Mouse (Mus musculus) heart, adult 18-20 months (tissue): Measurements from ENCODE around the gene Chrna4. TPM values are rescaled to one million over a fixed set of nuclear protein-coding genes. Genes with fewer than 3 reads are reported as not detected.

ENCODE experiments used
- DNase-seq, 2 experiments: peaks; one replicate each; pipeline ENCODE4 v3.0.0; 2021 to 2022; ENCODE audit warnings: mixed read lengths in 1 of 2
- total RNA-seq, 2 experiments: library from RNA; stranded (reverse); gene quantifications; 2 replicates each; pipeline ENCODE4 v1.2.3; 2021

Gene Chrna4
- total RNA-seq, 2 experiments from 2014 or later = not detected

DNA sequence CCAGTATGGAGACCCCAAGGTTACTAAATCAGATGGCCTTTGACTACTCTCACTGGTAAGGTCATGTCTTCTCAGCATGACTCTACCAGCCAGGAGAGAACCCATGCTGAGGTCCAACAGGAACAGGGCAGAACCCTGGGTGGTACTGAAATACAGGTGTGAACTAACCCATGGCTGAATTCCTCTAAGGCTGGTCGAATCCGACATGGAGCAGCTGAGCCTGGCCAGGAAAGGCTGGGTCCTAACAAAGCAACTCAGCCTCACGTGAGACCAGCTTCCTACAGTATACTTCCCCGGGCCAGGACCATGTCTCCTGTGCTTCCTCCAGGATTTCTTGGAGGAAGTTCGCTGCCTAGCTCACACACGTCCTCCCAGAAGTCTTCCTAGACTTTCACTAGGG lies 6.8 kb downstream of the Chrna4 start:
- no peak for DNase-seq

DNA sequence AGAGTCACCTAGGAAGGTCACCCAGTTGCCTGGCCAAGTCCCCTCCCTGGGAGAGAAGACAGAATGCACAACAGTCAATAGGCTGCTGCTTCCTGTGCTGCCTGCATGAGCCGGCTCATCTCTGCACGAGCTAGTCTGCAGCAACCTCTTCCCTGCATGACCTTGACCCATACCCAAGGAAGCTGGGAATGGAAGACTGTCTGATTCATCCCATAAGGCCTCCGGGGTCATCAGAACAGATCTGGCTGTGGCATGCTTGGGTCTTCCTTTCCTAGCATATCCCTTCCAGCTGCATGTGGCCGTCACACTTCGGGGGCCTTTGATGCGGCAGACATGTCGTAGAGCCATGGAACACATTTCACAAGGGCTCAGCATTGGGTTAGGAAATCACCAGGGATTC lies 8.2 kb downstream of the Chrna4 start:
- DNase-seq = no peak

DNA sequence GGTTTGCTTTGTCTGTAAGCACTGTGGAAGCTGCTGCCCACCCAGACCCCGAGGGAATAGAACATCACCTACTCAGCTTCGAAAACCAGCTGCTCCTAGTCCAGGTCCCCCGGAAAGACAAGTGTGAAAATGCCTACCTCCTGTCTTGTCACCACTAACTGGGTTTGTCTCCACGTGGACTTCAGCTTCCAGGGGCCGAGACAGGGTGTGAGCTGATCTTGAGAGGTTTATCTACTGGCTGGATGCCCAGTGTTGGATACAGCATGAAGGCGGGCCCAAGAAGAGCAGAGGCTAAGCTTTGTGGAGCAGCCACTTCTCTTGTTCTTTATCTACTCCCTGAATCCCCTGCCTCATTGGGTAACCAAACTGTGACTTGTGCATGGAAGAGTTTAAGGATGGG lies 10.0 kb downstream of the Chrna4 start:
- peak; percentile 30 to 41 for DNase-seq

DNA sequence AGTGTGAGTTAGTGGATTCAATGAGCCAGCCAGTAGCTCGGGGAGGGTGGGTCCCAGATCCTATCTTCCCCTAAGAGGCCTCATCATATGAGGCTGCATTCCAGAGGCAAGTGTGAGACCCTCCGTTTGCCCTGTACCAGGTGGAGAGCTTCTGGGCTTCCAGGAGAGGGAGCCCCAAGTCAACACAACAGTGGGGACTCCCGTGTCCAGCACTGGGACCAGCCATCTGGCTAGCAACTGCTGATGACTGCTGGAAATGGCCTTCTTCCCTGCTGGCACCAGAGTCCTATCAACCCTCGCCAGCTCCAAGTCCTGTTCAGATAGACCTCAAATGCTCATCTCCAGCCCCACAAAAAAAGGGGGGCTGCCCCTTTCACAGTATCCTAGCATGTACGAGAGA lies 10.9 kb downstream of the Chrna4 start:
- peak in 1 of 2 experiments; percentile 6 for DNase-seq

DNA sequence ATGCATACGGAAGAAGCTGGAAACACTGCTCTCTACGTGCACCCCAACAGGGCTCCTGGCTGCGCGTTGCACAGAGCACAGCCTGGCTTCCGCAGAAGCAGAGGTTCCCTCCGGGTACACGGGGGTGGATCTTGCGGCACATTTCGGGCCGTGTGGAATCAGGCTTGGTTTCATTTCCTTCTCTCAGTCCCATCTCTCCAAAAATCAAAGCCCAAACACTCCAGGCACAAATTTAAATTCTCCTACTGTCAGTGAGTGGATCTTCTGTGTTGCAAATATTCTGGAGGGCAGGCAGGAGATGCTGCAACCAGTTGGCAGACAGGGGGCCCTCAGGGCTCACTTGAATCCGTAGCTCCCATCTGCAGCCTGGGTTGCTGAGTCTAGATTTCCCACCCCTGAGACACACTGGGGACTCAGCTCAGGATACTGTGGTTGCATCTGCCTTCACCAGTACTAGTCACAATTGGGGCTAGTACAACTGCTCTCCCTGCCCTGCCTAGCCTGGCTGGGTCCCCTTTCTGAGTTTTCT lies 11.9 kb downstream of the Chrna4 start:
- DNase-seq = no peak

DNA sequence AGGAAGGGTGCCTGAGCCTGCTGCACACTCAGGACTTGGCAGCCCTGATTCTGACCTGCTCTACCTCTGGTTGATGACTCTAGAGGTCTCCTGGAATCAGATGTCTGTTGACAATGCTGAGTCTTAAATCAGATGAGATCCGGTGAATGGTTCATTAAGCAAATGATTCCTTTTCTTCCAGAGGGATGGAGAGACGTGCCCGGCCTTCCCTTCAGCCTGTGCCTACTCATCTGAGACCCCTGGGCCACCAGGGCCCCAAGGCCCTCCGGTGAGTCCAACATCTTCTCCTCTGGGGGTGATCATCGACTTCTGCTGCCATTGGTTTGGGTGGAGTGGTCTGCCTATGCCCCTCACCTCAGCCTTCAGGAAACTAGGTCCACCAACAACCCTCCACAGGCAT lies 35.0 kb downstream of the Chrna4 start:
- DNase-seq = no peak

DNA sequence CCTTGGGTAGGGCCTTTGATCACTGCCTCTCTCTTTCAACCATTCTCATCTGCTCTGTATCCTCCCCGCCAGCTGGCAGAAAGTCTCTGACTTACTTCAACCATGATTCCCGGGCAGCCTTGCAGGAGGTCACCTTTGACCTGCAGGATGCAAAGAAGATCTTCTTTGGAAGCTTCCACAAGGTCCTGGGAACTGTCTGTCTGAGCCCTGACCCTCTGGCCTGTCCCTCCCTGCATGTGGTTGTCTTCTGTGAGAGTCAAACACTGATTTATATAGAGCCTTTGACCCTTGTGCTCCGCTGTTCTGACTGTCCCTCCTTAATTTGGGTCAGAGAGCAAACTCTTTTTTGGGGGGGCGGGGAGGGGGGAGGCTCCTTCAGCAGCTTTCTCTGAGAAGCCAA lies 36.3 kb downstream of the Chrna4 start:
- DNase-seq = no peak

DNA sequence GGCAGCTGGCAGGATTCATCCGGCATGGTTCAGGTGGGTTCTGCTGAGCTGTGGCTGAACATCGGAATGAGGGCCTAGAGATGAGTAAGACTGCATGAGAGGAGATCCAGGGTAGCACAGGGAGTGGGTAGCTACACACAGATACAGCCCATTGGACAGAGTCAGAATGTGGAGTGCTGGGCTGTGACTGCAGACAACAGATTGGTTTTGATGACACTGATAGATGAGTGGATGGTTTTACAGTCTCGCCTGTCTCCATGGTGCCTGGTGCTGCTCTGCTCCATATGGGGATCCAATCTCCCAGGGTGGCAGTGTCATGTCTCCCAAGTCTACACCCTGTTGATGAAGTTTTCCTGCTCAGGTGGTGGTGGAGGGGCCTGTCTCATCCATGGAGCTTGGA lies 46.4 kb downstream of the Chrna4 start:
- no peak for DNase-seq

DNA sequence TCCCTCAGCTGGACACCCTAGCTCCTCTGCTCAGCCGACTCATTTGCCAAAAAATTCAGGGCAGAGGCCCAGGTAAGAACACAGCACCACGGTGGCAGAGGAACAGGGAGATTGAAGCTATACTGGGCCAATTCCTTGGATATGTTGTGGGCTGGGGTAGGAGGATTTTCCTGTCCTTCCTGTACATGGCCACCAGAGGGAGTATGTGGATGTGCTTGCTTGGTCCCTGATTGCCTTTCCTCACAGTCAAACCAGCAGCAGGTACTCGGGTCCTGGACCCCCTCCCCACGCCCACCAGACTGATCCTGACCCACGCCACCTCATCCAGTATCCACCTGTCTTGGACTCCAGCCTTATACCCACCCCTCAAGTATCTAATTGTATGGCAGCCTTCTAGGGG lies 46.9 kb downstream of the Chrna4 start:
- DNase-seq = peak; percentile 20 to 49

DNA sequence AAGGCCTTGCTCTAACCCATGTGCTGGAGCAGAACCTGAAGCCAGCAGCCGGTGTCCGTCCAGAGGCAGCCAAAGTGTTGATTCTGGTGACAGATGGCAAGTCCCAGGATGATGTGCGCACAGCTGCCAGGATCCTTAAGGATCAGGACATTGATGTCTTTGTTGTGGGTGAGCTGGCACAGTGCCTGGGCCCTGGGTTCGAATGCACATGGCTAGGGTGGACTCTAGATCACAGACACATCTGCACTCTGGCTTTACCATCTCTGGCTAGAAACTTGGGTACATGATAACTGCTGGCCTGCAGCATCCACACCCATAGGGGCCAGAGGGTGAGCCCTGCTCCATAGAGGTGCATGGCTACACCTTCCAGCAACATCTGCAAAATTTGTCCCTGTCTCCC lies 47.9 kb downstream of the Chrna4 start:
- no peak for DNase-seq

DNA sequence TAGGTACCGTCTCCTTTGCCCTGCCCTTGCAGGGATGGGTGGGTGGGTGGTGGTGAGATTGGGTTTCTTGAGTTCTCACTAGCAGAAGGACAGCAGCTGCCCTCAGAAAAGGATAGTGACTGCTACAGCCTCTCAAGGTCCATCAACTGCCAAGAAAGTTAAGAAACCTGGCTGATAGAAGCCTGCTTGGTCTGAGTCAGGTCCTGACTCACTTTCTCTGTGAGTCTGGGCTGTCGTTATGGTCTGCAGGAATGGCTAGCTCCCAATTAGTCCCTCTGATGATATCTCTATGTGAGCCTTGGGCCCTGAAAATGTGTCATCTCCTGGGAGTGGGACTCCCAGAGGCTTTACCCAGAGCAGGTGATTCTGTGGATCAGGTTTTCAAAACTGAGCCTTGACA lies 49.0 kb downstream of the Chrna4 start:
- no peak for DNase-seq

DNA sequence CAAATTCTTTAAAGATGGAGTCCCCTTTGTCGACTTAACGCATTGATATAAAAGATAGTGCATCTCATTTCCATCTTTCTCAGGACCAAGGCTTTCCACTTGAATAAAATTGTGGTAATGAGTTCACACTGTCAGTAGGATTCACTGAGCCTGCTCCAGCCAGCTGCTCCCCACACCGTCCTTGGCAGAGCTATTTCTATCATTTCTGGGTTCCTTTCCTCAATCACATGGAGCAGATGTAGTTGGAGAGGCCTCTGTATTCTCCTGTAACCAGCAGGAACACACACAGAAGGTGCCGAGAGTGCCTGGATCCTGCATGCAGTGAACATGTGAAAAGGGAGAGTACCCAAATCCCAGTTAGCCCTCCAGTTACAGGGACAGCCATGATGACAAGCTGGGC lies 53.0 kb downstream of the Chrna4 start:
- no peak for DNase-seq

DNA sequence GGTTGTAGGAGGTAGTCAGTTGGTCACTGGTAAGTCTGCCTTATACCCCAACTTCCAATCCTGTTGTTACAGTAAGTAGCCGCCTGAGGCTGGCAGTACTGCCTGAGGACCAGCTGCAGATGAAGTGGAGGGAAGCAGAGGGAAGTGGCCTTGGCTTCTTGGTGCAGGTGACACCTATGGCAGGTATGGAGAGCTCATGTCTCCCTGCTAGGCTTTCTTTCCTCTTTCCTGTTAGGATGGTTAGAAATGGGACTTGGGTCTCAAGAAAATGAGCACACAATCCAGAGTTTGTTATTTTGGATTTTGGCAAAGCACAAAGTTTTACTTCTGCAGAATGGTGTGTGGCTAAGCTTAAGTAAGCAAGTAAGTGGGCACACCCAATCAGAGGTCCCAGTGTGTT lies 54.4 kb downstream of the Chrna4 start:
- no peak for DNase-seq

DNA sequence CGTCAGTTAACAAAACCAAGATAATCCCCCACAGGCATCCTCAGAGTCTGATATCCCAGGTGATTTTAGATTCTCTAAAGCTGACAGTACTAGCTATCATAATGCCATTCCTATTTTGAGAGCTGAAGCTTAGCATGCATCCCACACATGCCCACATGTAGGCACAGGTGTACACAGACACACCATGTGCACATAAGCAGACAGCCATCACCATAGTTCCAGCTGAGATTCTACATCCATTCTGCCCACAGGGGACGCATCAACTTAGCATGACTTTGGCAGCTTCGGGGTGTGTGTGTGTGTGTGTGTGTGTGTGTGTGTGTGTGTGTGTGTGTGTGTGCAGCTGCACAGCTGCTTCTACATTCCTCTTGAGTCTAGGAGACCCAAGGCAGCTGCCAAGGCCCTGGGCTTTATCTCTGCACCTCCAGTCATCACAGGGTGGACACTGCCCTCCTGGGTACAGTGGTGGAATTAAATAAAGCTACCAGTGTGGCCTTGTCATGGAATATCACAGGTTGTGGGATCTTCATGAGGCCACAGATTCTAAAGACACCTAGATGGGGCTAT lies 54.9 kb downstream of the Chrna4 start:
- no peak for DNase-seq

DNA sequence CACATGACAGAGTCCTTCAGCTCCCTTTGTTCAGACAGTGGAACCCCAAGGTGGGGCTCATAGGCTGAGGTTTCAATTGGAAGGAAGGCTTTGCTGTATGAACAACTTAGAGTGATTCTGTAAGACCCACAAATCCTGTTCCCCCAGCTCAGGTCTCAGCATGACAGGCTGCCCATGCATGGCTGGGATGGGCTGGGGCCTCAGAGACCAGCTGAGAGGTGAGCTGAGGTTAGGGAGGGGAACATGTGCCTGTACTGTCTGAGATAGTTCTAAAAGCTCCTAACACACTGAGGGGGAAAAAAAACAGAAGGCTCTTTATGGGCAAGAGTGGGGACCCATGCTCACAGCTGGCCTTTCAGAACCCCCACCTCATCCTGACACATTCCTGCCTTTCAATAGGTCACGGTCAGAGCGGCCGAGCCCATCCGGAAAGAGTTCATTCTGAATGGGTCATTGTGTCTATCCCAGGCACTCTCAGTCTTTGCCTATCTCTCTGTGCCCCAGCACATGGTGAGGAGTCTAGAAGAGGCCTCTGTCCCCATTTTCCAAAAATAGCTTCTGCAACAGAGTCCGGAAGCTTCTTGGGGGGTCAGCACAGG lies 55.8 kb downstream of the Chrna4 start:
- no peak for DNase-seq

DNA sequence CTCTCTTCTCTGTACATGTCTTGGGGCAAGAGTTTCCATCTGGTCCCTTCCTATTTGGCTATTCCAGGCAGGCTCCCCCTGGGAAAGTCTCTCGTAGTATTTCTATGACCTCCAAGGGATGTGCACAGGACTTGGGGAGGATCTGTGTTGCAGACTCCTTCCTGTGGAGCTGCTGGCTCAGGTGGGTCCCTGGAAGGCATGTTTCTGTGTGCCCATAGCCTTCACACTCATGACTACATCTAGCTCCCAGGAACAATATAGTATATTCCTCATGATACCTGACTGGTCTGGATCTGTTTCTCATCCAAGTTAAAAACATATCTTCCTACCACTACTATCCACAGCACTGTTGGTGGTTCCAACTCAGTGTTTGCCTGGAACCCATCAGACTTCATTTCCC lies 56.3 kb downstream of the Chrna4 start:
- no peak for DNase-seq

DNA sequence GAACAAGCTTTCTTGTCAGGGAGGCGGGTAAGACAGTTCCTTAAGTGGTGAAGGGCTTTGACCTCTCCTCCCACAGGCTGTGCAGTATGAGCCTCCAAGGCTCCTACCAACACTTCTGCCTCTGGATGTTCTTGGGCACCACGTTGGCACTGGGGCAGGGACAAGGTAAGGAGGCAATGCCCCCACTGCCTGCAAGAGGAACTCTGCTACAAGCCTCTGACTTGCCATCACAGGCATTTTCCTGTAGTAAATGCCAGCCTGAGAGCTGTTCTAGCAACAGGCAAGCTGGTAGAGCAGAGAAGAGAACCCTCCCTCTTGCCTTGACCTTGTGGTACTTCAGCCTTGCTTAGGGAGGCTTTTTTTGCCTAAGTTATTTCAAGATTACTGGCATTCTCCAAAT lies 56.9 kb downstream of the Chrna4 start, which contains the start of gene Col20a1:
Gene Col20a1 (plus strand): TSS at position 87 of the 400 bp plus-strand sequence.
- no peak for DNase-seq

DNA sequence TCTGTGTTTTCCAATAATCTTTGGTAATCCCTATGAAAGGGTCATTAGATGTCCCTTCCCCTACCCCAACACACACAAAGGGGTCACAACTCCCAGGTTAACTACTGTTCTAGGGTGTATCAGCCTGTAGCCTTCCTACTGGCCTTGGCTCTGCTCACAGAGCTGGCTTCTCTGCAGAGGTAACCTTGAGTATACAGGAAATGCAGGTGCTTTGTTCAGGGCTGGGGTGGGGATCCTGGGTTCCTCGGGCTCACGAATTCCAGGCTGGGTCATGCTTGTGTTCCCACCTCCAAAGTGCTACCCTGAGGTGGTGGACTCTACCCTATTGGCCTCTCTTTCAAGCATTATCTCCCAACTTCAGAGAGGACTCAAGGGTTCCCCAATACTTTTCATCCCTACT lies 57.7 kb downstream of the Chrna4 start:
- no peak for DNase-seq

DNA sequence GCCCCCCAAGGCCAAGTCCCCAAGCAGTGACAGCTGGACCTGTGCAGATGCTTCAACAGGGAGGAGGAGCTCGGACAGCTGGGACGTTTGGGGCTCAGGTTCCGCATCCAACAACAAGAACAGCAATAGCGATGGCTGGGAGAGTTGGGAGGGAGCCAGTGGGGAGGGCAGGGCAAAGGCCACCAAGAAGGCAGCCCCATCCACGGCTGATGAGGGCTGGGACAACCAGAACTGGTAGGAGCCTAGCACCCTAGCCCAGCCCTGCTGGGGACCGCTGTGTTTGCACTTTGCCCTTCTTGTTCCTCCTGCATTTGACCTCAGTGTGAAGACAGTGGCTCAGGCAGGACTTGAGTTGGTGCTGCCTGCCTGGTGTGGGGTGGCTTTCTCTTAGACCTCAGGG lies 62.2 kb downstream of the Chrna4 start:
- no peak for DNase-seq

Other genes with a start within 250 kb of the Chrna4 start
- 10 to 100 TPM; 33.2 to 33.3 TPM for gene Ythdf1, start 122.6 kb downstream of the Chrna4 start, total RNA-seq
- gene Birc7, start 114.5 kb downstream of the Chrna4 start, total RNA-seq = not detected
- 1 to 10 TPM; 5.4 to 9.0 TPM for gene Nkain4, start 88.8 kb downstream of the Chrna4 start, total RNA-seq
- 10 to 100 TPM; 27.3 to 30.2 TPM for gene Arfgap1, start 76.3 kb downstream of the Chrna4 start, total RNA-seq
- under 1 TPM; 0.37 to 0.46 TPM for gene Col20a1, start 57.0 kb downstream of the Chrna4 start, total RNA-seq
- under 1 TPM in 1 of 2 experiments, not detected in 1; 0.03 TPM for gene Kcnq2, start 91.8 kb upstream of the Chrna4 start, total RNA-seq
- gene Eef1a2, start 113.5 kb upstream of the Chrna4 start, total RNA-seq = 1,000 to 10,000 TPM; 1,477 to 1,557 TPM
- gene Ppdpf, start 143.7 kb upstream of the Chrna4 start, total RNA-seq = 10 to 100 TPM; 47.6 to 56.8 TPM
- under 1 TPM in 1 of 2 experiments, not detected in 1; 0.08 TPM for gene Ptk6, start 159.2 kb upstream of the Chrna4 start, total RNA-seq
- under 1 TPM; 0.35 to 0.44 TPM for gene Srms, start 169.6 kb upstream of the Chrna4 start, total RNA-seq
- gene Fndc11, start 176.5 kb upstream of the Chrna4 start, total RNA-seq = not detected
- gene Helz2, start 198.5 kb upstream of the Chrna4 start, total RNA-seq = 10 to 100 TPM in 1 of 2 experiments, 1 to 10 TPM in 1; 8.4 to 11.1 TPM
- 1 to 10 TPM; 8.9 to 9.5 TPM for gene Gmeb2, start 244.5 kb upstream of the Chrna4 start, total RNA-seq